Mouse (Mus musculus): ENCODE data around the gene Clip1.

The Clip1 gene

GRCm38 (mm10) chr5:123603496-123603895, 80.9 kb downstream of the Clip1 start:
- DNase-seq (ENCODE audit: low read depth, low spot score), result peak; percentile 7

- peak; percentile 10 for DNase-seq (ENCODE audit: low read depth, low spot score)
Measured at GRCm38 (mm10) chr5:123602174-123602573, 82.2 kb downstream of the Clip1 start.

DNA sequence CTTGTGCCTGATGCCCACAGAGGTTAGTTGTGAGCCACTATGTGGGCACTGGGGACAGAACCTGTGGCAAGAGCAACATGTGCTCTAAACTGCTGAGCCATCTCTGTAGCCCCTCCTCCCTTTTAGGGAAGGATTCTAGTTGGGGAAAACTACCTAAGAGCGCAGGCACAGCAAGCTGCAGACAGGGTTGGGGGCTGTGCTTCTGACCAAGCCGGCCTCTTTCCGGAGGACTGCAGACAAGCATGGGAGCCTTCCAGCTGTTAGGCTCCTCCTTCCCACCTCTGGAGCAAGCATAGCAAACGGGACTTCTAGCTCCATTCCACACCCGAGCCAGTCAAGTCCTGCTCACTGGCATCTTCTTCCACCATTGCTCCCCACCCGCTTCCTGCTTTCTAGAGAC, 85.1 kb downstream of the Clip1 start:
- DNase-seq (ENCODE audit: low read depth, low spot score), result no peak

- DNase-seq (ENCODE audit: low read depth, low spot score), result no peak
Measured at GRCm38 (mm10) chr5:123593622-123594280, 90.7 kb downstream of the Clip1 start.

DNA sequence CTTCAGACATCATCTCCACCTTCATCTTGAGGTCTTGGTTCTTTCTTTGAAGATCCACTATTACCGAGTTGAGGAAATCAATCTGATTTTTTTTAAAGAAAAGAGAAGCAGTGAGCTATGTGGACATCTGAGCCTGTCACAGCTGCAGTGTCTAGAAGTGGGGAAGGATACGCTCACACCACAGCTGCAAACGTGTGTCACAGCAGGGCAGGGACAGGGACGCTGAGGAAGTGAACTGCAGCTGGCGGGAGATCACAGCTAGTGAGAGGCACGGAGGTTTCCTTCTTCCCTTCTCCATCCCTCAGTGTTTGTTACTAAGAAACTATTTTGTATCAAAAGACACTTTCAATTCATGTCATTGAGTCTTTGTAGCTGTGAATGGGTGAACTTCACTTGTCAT, 104.4 kb downstream of the Clip1 start:
- DNase-seq (ENCODE audit: low read depth, low spot score), result no peak

- DNase-seq (ENCODE audit: low read depth, low spot score), result no peak
Measured at GRCm38 (mm10) chr5:123576696-123577095, 107.7 kb downstream of the Clip1 start.

DNA sequence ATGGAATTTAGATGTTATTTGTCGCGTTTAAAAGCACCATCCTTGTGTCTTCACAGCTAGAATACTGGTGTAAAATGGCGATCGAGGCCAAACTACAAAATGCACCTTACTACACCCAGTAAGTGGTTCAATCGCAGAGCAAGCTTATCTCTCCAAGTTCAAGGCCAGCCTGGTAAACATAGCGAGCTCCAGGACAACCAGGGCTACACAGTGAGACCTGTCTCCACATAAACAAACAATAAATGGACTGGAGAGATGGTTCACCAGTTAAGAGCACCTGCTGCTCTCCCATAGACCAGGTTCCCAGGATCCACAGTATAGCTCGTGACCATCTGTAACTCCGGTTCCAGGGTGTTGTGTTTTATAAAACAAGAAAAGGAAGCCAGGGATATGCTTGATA, 111.1 kb downstream of the Clip1 start:
- DNase-seq (ENCODE audit: low read depth, low spot score), result no peak

DNA sequence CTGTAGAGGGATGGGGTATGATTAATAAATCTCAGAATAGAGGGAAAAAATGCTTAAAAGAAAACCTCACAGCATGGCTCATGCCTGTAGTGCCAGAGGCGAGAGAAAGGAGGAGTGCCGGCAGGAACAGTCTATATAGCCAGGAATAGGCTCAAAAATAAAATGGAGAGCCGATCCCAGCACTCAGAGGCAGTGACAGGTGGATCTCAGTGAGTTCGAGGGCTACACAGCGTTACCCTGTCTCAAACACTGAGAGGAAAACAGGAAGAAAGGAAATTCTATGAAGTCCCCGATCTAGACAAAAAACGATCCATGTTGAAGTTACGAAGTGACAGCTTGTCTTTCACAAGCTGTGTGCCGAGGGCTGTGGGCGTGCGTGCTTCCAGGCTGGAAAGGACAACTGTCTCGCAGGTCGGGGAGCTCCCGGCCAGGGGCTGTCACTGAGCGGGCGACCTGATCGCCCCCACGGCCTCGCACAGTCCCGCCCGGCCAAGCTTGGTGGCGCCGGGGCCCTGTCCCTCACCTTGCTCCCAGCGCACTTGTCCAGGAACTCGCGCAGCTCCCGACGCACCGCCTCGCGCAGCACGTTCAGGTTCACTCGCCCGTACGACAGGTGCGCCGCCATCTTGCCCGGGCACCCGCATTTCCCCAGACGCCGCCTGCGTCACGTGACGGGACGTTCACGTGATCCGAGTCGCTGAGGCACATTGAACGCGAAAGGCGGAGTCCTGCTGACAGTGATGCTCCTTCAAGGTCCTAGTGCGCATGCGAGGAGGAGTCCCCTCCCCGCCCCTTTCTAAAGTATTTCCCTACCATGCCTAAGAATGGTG, 111.8 kb downstream of the Clip1 start, which contains the start of gene Vps33a:
Vps33a (minus strand) TSS at position 682 of the 830 bp plus-strand sequence.
- peak; percentile 100 for DNase-seq (ENCODE audit: low read depth, low spot score)

DNA sequence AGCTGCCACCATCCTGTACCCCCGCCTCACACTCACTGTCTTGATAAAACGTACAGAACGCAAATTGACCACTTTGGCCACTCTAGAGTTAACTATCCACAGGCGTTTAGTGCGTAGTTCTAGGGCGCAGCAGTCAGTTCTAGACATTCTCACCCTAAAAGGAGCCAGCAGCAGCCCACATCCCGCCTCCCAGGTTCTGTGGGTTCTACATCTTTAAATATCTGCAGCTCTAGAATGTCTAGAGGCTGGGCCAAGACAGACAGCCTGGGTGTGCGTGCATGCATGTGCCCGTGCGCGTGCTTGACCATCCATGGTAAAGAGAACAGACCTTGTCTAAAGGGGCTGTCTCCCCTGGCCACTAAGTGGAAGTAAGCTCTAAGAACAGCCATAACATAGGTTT, 123.3 kb downstream of the Clip1 start:
- DNase-seq (ENCODE audit: low read depth, low spot score), result no peak

DNA sequence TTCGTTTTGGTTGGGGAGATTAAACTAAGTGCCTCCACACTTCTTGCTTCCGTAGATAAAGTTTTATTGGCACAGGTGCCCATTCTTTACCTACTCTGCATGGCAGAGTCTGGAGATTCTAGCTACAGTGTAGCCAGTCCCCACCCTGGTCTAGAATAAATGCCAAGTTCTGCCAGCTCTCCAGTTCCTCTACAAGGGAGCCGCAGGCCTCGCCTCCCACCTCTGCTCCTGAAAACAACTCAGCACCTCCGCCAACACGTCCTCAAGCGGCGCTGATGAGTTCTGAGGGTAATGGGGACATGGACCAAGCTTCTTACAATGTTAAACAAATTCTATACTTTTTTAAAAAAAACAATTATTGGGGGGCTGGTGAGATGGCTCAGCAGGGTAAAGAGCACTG, 124.8 kb downstream of the Clip1 start:
- DNase-seq (ENCODE audit: low read depth, low spot score), result no peak

DNA sequence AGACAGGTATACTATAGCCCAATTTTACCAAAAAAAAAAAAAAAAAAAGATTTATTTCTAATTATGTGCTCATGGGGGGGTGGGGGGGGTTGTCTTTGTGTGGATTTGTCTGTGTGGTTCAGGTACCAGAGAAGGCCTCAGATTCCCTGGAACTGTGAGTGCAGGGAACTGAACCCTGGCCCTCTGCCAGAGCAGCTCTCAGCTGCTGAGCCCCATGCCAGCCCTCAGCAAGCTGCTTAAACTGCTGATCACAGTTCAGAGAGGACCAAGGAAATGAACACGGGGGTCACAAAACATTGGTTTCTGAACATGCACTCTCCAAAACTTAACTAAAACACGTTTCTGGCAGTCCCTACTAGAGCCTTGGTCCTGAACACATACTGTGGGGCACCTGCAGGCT, 128.0 kb downstream of the Clip1 start:
- DNase-seq (ENCODE audit: low read depth, low spot score), result no peak

DNA sequence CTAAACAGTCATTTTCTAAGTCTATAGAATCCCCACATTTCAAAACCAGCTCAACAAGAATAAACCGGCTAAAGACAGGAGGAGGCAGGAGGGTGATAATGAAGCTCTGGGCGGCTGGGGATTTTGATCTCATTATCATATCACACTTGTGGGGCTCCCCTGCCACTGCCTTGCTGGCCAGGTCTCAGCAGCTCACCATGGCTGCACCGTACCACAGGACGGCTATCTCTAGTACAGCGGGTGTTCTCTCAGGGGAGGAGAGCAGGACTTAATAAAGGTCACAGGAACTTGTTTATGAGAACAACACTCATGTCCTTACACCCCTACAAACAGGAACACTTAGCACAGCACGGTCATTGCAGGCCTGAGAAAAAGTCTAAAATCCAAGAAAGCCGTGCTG, 128.7 kb downstream of the Clip1 start:
- no peak for DNase-seq (ENCODE audit: low read depth, low spot score)

DNA sequence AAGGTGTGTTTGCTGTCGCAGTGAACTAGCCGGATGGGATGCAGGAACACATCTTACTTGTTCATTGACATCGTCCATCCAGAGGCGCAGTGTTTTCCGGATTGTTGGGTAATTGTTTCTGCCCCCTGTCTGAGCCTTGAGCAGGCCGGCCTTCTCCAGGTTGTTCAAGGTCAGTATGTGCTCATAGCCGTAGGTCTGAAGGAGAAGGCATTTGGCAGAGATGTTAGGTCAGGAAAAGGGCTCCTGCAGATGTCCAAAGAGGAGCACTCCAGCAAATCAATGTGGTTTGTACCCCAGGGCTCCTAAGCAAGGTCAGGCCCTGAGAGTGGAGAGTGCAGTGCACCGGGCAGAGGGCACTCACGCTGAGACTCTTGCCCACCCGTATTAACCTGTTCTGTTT, 150.6 kb downstream of the Clip1 start:
- DNase-seq (ENCODE audit: low read depth, low spot score), result no peak

- no peak for DNase-seq (ENCODE audit: low read depth, low spot score)
Measured at GRCm38 (mm10) chr5:123530056-123530455, 154.4 kb downstream of the Clip1 start.

DNA sequence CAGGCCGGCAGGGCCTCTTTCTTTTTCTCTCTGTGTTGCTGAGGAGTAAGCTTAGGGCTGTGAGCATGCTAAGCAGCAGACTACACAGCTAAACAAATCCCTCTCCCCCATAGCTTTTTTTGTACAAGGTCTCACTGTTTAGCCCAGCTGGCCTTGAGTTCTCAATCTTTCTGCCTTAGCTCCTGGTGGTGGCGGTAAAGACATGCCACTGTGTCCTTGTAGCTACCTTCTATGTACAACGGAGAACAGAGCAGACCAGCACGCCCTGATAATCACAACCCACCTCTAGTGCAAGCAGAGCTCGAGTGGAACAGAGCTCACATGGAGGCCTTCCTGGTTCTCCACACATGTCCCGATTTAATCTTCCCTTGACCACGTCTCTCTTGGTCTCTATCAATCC, 155.8 kb downstream of the Clip1 start:
- DNase-seq (ENCODE audit: low read depth, low spot score), result no peak
